Mouse (Mus musculus) C2C12 (cell line): Measurements from ENCODE around the gene Rap1gds1.

Experiments
- CEBPB ChIP-seq: IDR thresholded peaks from one replicate; pipeline ENCODE4 v1.6.1; 2011; ENCODE audit warnings: low read depth, mild to moderate bottlenecking, control low read depth, moderate library complexity
- CTCF ChIP-seq: IDR thresholded peaks from one replicate; pipeline ENCODE4 v1.5.1; 2011; ENCODE audit not compliant: control insufficient read depth, insufficient read depth, insufficient read length
- FOSL1 ChIP-seq: IDR thresholded peaks from one replicate; pipeline ENCODE4 v1.8.0; 2011; ENCODE audit warnings: mild to moderate bottlenecking, low read length; ENCODE audit not compliant: poor library complexity, insufficient read depth, severe bottlenecking
- MAX ChIP-seq: IDR thresholded peaks from one replicate; pipeline ENCODE4 v1.6.1; 2011; ENCODE audit warnings: mild to moderate bottlenecking, control low read depth
- MYOD1 ChIP-seq: IDR thresholded peaks from one replicate; pipeline ENCODE4 v1.6.1; 2011; ENCODE audit warnings: low read depth; ENCODE audit not compliant: control insufficient read depth, insufficient read length
- MYOG ChIP-seq: IDR thresholded peaks from one replicate; pipeline ENCODE4 v1.6.1; 2011; ENCODE audit not compliant: control insufficient read depth, insufficient read length; ENCODE audit errors: extremely low read depth
- USF1 ChIP-seq: IDR thresholded peaks from one replicate; pipeline ENCODE4 v1.6.1; 2011; ENCODE audit warnings: low read depth, mild to moderate bottlenecking, control low read depth, moderate library complexity

DNA sequence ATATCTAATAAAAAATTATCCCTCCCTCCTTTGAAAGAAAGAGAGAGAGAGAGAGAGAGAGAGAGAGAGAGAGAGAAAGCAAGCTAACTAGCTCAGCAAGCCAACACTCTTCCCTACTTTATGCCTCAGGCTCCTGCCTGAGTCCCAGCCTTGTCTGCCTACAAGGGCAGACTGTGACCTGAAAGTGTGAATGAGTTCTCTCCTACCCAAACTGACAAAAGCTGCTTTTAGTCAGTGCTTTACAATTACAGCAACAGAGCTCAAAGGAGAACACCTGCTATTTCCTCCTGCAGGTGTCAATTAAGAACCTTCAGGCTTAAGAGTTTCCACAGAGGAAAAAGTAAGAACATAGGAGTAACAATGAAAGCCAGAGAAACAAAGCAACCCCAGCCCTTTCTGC is 69.3 kb downstream of the Rap1gds1 start:
- no peak for TF ChIP-seq CTCF
- no peak for TF ChIP-seq MAX
- TF ChIP-seq MYOD1, result no peak
- no peak for TF ChIP-seq USF1
- TF ChIP-seq FOSL1, result no peak
- no peak for TF ChIP-seq CEBPB
- no peak for TF ChIP-seq MYOG
